Mouse (Mus musculus): Measurements from ENCODE around the gene Dhx30.

GRCm38 (mm10) chr9:110118249-110118648 is 619 bp upstream of the Dhx30 start:
- TF ChIP-seq CTCF (conservative IDR thresholded peaks at IDR 0.05; ENCODE audit: low read length) (no peak), NANOG (IDR thresholded peaks at IDR 0.05; ENCODE audit: borderline replicate concordance, low read length) (no peak)

Measured in E14TG2a.4 (cell line).